Mouse (Mus musculus) heart, postnatal 0 days (tissue): ENCODE results near the gene Slco1a4.

Experiments
- CTCF ChIP-seq: IDR thresholded peaks from 2 replicates; pipeline ENCODE4 v1.5.1; 2016; ENCODE audit warnings: antibody characterized with exemption, control low read depth, low read depth
- EP300 ChIP-seq: IDR thresholded peaks from 2 replicates; pipeline ENCODE4 v1.6.1; 2016; ENCODE audit warnings: antibody characterized with exemption, low read depth

- TF ChIP-seq EP300 = no peak
- no peak for TF ChIP-seq CTCF
Measured at GRCm38 (mm10) chr6:141853616-141854015, 2.4 kb downstream of the Slco1a4 start.
